9 mouse cellular contexts compared by ENCODE assay signal in genomic region chr3:135581606-135582117, GRCm38 (mm10).
DNase-seq lines count a peak whose midpoint lies in the region; ATAC-seq and TF ChIP-seq lines count a peak whose summit lies in the region.
"Had no signal": no experiment of that assay in that cellular context is flagged by ENCODE, and none has a peak within 500 bp of the region (broad histone marks: within the 10 kb centered on the region; RNA-seq: fewer than 3 reads in every experiment).

No protein-coding gene starts in this region.

- H3K4me2 ChIP-seq in heart, embryonic 12.5 days = no peak overlapping the region
- no peak overlapping the region for H3K4me2 ChIP-seq in stomach, embryonic 16.5 days (ENCODE audit: low read depth, low read length)

- no peak overlapping the region for H3K27ac ChIP-seq in heart, embryonic 12.5 days (ENCODE audit: poor library complexity, severe bottlenecking)
- peak overlapping the region; percentile 9; the same call in 1 of the 2 replicates for H3K27ac ChIP-seq in ES-E14 (ENCODE audit: insufficient read depth, low read depth, low read length, poor library complexity, severe bottlenecking)
- H3K27ac ChIP-seq in stomach, embryonic 16.5 days (ENCODE audit: low read length) = no peak overlapping the region

- peaks cover 21% of the 10 kb centered on the region for H3K36me3 ChIP-seq in heart, embryonic 12.5 days
- no peaks in the 10 kb centered on the region for H3K36me3 ChIP-seq in ES-E14 (ENCODE audit: control insufficient read depth, insufficient read depth, low read length, poor library complexity, severe bottlenecking)
- no peaks in the 10 kb centered on the region for H3K36me3 ChIP-seq in stomach, embryonic 16.5 days (ENCODE audit: control insufficient read depth, insufficient read depth, low read length)

- H3K4me1 ChIP-seq in heart, embryonic 12.5 days (replicated peaks) = peaks cover 51% of the 10 kb centered on the region
- H3K4me1 ChIP-seq in ES-E14 (ENCODE audit: control insufficient read depth in 2 of 2, insufficient read depth in 2 of 2, low read length in 2 of 2, poor library complexity in 1 of 2) = peaks cover 14 to 34% of the 10 kb centered on the region in 2 experiments
- peaks cover 11% of the 10 kb centered on the region for H3K4me1 ChIP-seq in stomach, embryonic 16.5 days (ENCODE audit: control insufficient read depth, insufficient read depth, low read length)

- no peak for ATAC-seq in heart, embryonic 12.5 days (ENCODE audit: insufficient number of reproducible peaks, low FRiP score)
- ATAC-seq in stomach, embryonic 16.5 days (ENCODE audit: insufficient read depth, low FRiP score) = no peak; the same call in 1 of the 2 replicates
- ATAC-seq: Patski had no signal

- H3K27me3 ChIP-seq in heart, embryonic 12.5 days (replicated peaks) = no peaks in the 10 kb centered on the region
- no peaks in the 10 kb centered on the region for H3K27me3 ChIP-seq in stomach, embryonic 16.5 days (ENCODE audit: control insufficient read depth, insufficient read depth, low read length)
- H3K27me3 ChIP-seq: Patski had no signal

- no peaks in the 10 kb centered on the region for H3K9me3 ChIP-seq in heart, embryonic 12.5 days (replicated peaks)
- H3K9me3 ChIP-seq in ES-E14 (ENCODE audit: control insufficient read depth, insufficient read depth, low read depth, low read length) = no peaks in the 10 kb centered on the region
- H3K9me3 ChIP-seq in stomach, embryonic 16.5 days (replicated peaks; ENCODE audit: control insufficient read depth, low read length) = no peaks in the 10 kb centered on the region

- WGBS in heart, embryonic 12.5 days = 24% methylated on average over 10 of the region's 10 CpGs
- WGBS in stomach, embryonic 16.5 days = 30% methylated on average over 10 of the region's 10 CpGs

- H3K9ac ChIP-seq in heart, embryonic 12.5 days = no peak overlapping the region
- H3K9ac ChIP-seq in ES-E14 (ENCODE audit: insufficient read depth, low read depth, low read length, poor library complexity, severe bottlenecking) = no peak overlapping the region
- 0 out of 2 replicates have a peak overlapping the region, but pooled peaks have one; percentile 16 for H3K9ac ChIP-seq in stomach, embryonic 16.5 days (ENCODE audit: low read length)

- in situ Hi-C loops in ES-E14 (cut with MboI; ENCODE audit: low sequenced_read_pairs in 2 of 2, unreplicated experiment in 2 of 2) = no loop called here

- peak; percentile 95 for DNase-seq in heart, adult 11 months
- DNase-seq in ES-E14 (ENCODE audit: low read depth, low spot score) = peak; percentile 51
- peak; percentile 39 for DNase-seq in embryo, embryonic 11.5 days (ENCODE audit: low read depth, low spot score)
- peak; percentile 58 for DNase-seq in heart, postnatal 4 days
- peak; percentile 66 for DNase-seq in lung, postnatal 10 days
- no peak for DNase-seq in adrenal gland, adult (ENCODE audit: inconsistent age in 2 of 2, low spot score in 1 of 2)

- no peak overlapping the region for H3K4me3 ChIP-seq in heart, embryonic 12.5 days
- H3K4me3 ChIP-seq in ES-E14 (ENCODE audit: insufficient read depth in 1 of 2, low read depth in 1 of 2, low read length in 2 of 2, poor library complexity in 1 of 2, severe bottlenecking in 1 of 2) = no peak overlapping the region
- H3K4me3 ChIP-seq in stomach, embryonic 16.5 days (replicated peaks; ENCODE audit: low read length) = no peak overlapping the region

TF ChIP-seq in ES-E14, 5 proteins besides CTCF, POLR2A, EP300 and RAD21:
- TF ChIP-seq ZNF384 (IDR thresholded peaks at IDR 0.05; ENCODE audit: low read depth, low read length) = no peak
- no peak for TF ChIP-seq HCFC1 (IDR thresholded peaks at IDR 0.05; ENCODE audit: borderline replicate concordance, insufficient read depth, low read length)
- no peak for TF ChIP-seq MAFK (IDR thresholded peaks at IDR 0.05; ENCODE audit: insufficient read depth, low read depth, low read length)
- TF ChIP-seq ZC3H11A (IDR thresholded peaks at IDR 0.05; ENCODE audit: borderline replicate concordance, low read depth, low read length) = no peak

Comparison
In these comparisons a context has a peak if more than half of its experiments do, and no peak if none do; other contexts are left out.
1. DNase-seq: peak in heart, adult 11 months (single experiment), ES-E14 (single experiment), embryo, embryonic 11.5 days (single experiment), heart, postnatal 4 days (single experiment) and lung, postnatal 10 days (single experiment); none in adrenal gland, adult (0 of 2).